17 mouse cellular contexts compared by ENCODE assay signal in genomic region chr8:122325196-122325595, GRCm38 (mm10). TPM values are rescaled to one million over a fixed set of nuclear protein-coding genes. Genes with fewer than 3 reads are reported as not detected.
DNase-seq lines count a peak whose midpoint lies in the region; ATAC-seq and TF ChIP-seq lines count a peak whose summit lies in the region.
"Had no signal": no experiment of that assay in that cellular context is flagged by ENCODE, and none has a peak within 500 bp of the region (broad histone marks: within the 10 kb centered on the region; RNA-seq: fewer than 3 reads in every experiment).

No protein-coding gene starts in this region.

- no peaks in the 10 kb centered on the region for H3K27me3 ChIP-seq in heart, embryonic 16.5 days (ENCODE audit: control insufficient read depth, insufficient read depth, low read length)
- no peaks in the 10 kb centered on the region for H3K27me3 ChIP-seq in megakaryocyte, embryonic 14.5 days (replicated peaks)
- H3K27me3 ChIP-seq in intestine, embryonic 16.5 days (replicated peaks; ENCODE audit: control insufficient read depth, insufficient read depth, low read length): no peaks in the 10 kb centered on the region
- H3K27me3 ChIP-seq in liver, postnatal 0 days (ENCODE audit: insufficient read depth, low read length): no peaks in the 10 kb centered on the region

- no peak for TF ChIP-seq EP300 in liver, postnatal 0 days (IDR thresholded peaks at IDR 0.05; ENCODE audit: low read depth)

- H3K36me3 ChIP-seq in heart, embryonic 16.5 days (ENCODE audit: control insufficient read depth, insufficient read depth): no peaks in the 10 kb centered on the region; the same call in 1 of the 2 replicates
- H3K36me3 ChIP-seq in megakaryocyte, embryonic 14.5 days (replicated peaks; ENCODE audit: low read length): peaks cover 98% of the 10 kb centered on the region
- H3K36me3 ChIP-seq in intestine, embryonic 16.5 days (ENCODE audit: control insufficient read depth, insufficient read depth, low read length): no peaks in the 10 kb centered on the region
- H3K36me3 ChIP-seq in liver, postnatal 0 days (replicated peaks; ENCODE audit: insufficient read depth, low read length): peaks cover 48% of the 10 kb centered on the region

- no peak for ATAC-seq in heart, embryonic 16.5 days (replicated peaks; ENCODE audit: extremely low read depth, insufficient read depth, low FRiP score)
- no peak for ATAC-seq in megakaryocyte, adult 5-6 weeks (ENCODE audit: poor library complexity, severe bottlenecking)
- ATAC-seq in intestine, embryonic 16.5 days: no peak
- ATAC-seq in liver, postnatal 0 days: no peak
- ATAC-seq: CD4-positive, CD25-positive, alpha-beta regulatory T cell, adult 4 months had no signal

- 26% methylated on average over 2 of the region's 2 CpGs for WGBS in heart, embryonic 16.5 days
- 61% methylated on average over 2 of the region's 2 CpGs for WGBS in intestine, embryonic 16.5 days
- 63% methylated on average over 2 of the region's 2 CpGs for WGBS in liver, postnatal 0 days (ENCODE audit: insufficient replicate concordance)

- H3K4me2 ChIP-seq in heart, embryonic 16.5 days (ENCODE audit: low read depth, low read length): no peak overlapping the region
- H3K4me2 ChIP-seq in intestine, embryonic 16.5 days (ENCODE audit: low read depth, low read length): no peak overlapping the region
- H3K4me2 ChIP-seq in liver, postnatal 0 days (ENCODE audit: low read depth, low read length): no peak overlapping the region

- H3K27ac ChIP-seq in heart, embryonic 16.5 days (ENCODE audit: low read length): peak overlapping the region; percentile 67
- H3K27ac ChIP-seq in intestine, embryonic 16.5 days (ENCODE audit: low read length): 0 out of 2 replicates have a peak overlapping the region, but pooled peaks have one; percentile 7
- H3K27ac ChIP-seq in liver, postnatal 0 days (ENCODE audit: low read depth): peak overlapping the region; percentile 59

- no peaks in the 10 kb centered on the region for H3K9me3 ChIP-seq in heart, embryonic 16.5 days (replicated peaks; ENCODE audit: control insufficient read depth, low read length)
- no peaks in the 10 kb centered on the region for H3K9me3 ChIP-seq in megakaryocyte, embryonic 14.5 days
- H3K9me3 ChIP-seq in intestine, embryonic 16.5 days (ENCODE audit: control insufficient read depth, low read length): no peaks in the 10 kb centered on the region
- no peaks in the 10 kb centered on the region for H3K9me3 ChIP-seq in liver, postnatal 0 days (ENCODE audit: low read length)

- peak overlapping the region; percentile 44; the same call in 1 of the 2 replicates for H3K9ac ChIP-seq in heart, embryonic 16.5 days (ENCODE audit: low read length)
- H3K9ac ChIP-seq in intestine, embryonic 16.5 days (ENCODE audit: low read depth, low read length): peak overlapping the region; percentile 1; the same call in 1 of the 2 replicates
- H3K9ac ChIP-seq in liver, postnatal 0 days (replicated peaks): peak overlapping the region; percentile 16

- peaks cover 71% of the 10 kb centered on the region for H3K4me1 ChIP-seq in heart, embryonic 16.5 days (ENCODE audit: control insufficient read depth, insufficient read depth, low read length)
- H3K4me1 ChIP-seq in megakaryocyte, embryonic 14.5 days: peaks cover 100% of the 10 kb centered on the region
- H3K4me1 ChIP-seq in intestine, embryonic 16.5 days (ENCODE audit: control insufficient read depth, insufficient read depth, low read length): peaks cover 69% of the 10 kb centered on the region
- H3K4me1 ChIP-seq in liver, postnatal 0 days (ENCODE audit: insufficient read depth): peaks cover 85% of the 10 kb centered on the region

- TF ChIP-seq CTCF in liver, postnatal 0 days (IDR thresholded peaks at IDR 0.05; ENCODE audit: low read depth): no peak

- no peak for DNase-seq in heart, adult 11 months
- no peak for DNase-seq in liver, postnatal 0 days
- no peak for DNase-seq in spleen, adult 12 weeks (ENCODE audit: low spot score)
- DNase-seq: cerebellum, adult 9-10 months; embryo, embryonic 11 days; kidney, adult 11 months; kidney, postnatal 4 days; right cerebral cortex, postnatal 25 days; thymus, postnatal 36 days had no signal

- no peak overlapping the region for H3K4me3 ChIP-seq in heart, embryonic 16.5 days (ENCODE audit: low read length)
- H3K4me3 ChIP-seq in megakaryocyte, embryonic 14.5 days (replicated peaks): peak overlapping the region; percentile 54
- no peak overlapping the region for H3K4me3 ChIP-seq in intestine, embryonic 16.5 days (ENCODE audit: low read length)
- no peak overlapping the region for H3K4me3 ChIP-seq in liver, postnatal 0 days (ENCODE audit: low read depth, low read length)

RNA-seq across cellular contexts. Expression of gene Trhr2, which starts 35.4 kb away (rescaled TPM):
- not detected in 2 replicates for polyA plus RNA-seq in heart, embryonic 16.5 days (2015; fragmentation: Nextera tagmentation; extraction: Ambion mirVana)
- polyA plus RNA-seq in megakaryocyte, embryonic 14.5 days (2012; ENCODE audit: insufficient read depth, low replicate concordance): 1.8 TPM in 1 of 2 replicates, not detected in the other
- not detected in 2 replicates for total RNA-seq in megakaryocyte, adult 5-6 weeks (2015)
- not detected in 2 replicates for total RNA-seq in megakaryocyte, adult 5-6 weeks (2017)
- polyA plus RNA-seq in intestine, embryonic 16.5 days (2015; fragmentation: Nextera tagmentation; extraction: Ambion mirVana): not detected in 2 replicates
- polyA plus RNA-seq in liver, postnatal 0 days (2015; fragmentation: Nextera tagmentation; extraction: Ambion mirVana): not detected in 2 replicates
- total RNA-seq: neutrophil, adult 5-6 weeks had no signal
- polyA plus RNA-seq: CD4-positive, CD25-positive, alpha-beta regulatory T cell, adult 4 months; gonadal fat pad, adult 2 months; lung, embryonic 16.5 days had no signal

RNA-seq across cellular contexts. Expression of gene Zfpm1, which starts 43.3 kb away (rescaled TPM):
- polyA plus RNA-seq in heart, embryonic 16.5 days (2015; fragmentation: Nextera tagmentation; extraction: Ambion mirVana): 2.9 and 3.1 TPM in 2 replicates
- polyA plus RNA-seq in megakaryocyte, embryonic 14.5 days (2012; ENCODE audit: insufficient read depth, low replicate concordance): 1,238 and 3,030 TPM in 2 replicates
- total RNA-seq in megakaryocyte, adult 5-6 weeks (2015): 4.3 and 4.5 TPM in 2 replicates
- total RNA-seq in megakaryocyte, adult 5-6 weeks (2017): 4.8 and 5.6 TPM in 2 replicates
- 2.6 and 2.7 TPM in 2 replicates for polyA plus RNA-seq in intestine, embryonic 16.5 days (2015; fragmentation: Nextera tagmentation; extraction: Ambion mirVana)
- 5.7 and 6.9 TPM in 2 replicates for polyA plus RNA-seq in liver, postnatal 0 days (2015; fragmentation: Nextera tagmentation; extraction: Ambion mirVana)

RNA-seq across cellular contexts. Expression of gene Zc3h18, which starts 51.2 kb away (rescaled TPM):
- polyA plus RNA-seq in heart, embryonic 16.5 days (2015; fragmentation: Nextera tagmentation; extraction: Ambion mirVana): 28.2 and 28.7 TPM in 2 replicates
- polyA plus RNA-seq in megakaryocyte, embryonic 14.5 days (2012; ENCODE audit: insufficient read depth, low replicate concordance): 80.4 and 130 TPM in 2 replicates
- total RNA-seq in megakaryocyte, adult 5-6 weeks (2015): 19.6 and 22.0 TPM in 2 replicates
- total RNA-seq in megakaryocyte, adult 5-6 weeks (2017): 50.2 and 63.1 TPM in 2 replicates
- polyA plus RNA-seq in intestine, embryonic 16.5 days (2015; fragmentation: Nextera tagmentation; extraction: Ambion mirVana): 40.5 and 43.1 TPM in 2 replicates
- 12.8 and 15.6 TPM in 2 replicates for polyA plus RNA-seq in liver, postnatal 0 days (2015; fragmentation: Nextera tagmentation; extraction: Ambion mirVana)

Comparison
In these comparisons a context has a peak if more than half of its experiments do, and no peak if none do; other contexts are left out.
1. H3K27ac ChIP-seq: peak in every context shown above with its lines; median percentile 67 in heart, embryonic 16.5 days; 59 in liver, postnatal 0 days; 7 in intestine, embryonic 16.5 days.
2. RNA of gene Zfpm1, which starts 43.3 kb away (polyA plus RNA-seq): 1,238 to 3,030 TPM in megakaryocyte, embryonic 14.5 days; 5.7 to 6.9 TPM in liver, postnatal 0 days, 2.9 to 3.1 TPM in heart, embryonic 16.5 days and 2.6 to 2.7 TPM in intestine, embryonic 16.5 days; every median in the first group is over 100 times any median in the second.
3. Peak in every context shown above with its lines, with median percentiles within 50 percentile points of each other: H3K9ac ChIP-seq.